ENCODE assay signal across 13 mouse cellular contexts in the genomic region with DNA sequence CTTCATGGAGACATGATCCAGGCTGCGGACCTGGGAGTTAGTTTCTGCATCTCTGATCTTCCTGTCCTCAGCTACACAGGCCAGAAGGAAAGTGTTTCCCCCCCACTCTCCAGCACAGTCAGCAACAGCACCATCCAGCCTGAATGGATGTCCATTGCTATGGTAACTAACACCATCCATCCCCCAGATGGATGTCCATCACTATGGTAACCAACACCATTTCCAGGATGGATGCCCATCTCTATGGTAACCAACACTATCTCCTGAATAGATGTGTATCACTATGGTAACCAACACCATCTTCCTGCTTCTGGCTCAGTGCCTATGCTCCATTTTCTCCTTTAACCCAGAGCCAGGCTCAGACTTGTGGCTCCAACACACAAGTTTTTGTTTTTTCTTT.
DNase-seq lines count a peak whose midpoint lies in the region; ATAC-seq and TF ChIP-seq lines count a peak whose summit lies in the region.
"Had no signal": no experiment of that assay in that cellular context is flagged by ENCODE, and none has a peak within 500 bp of the region (broad histone marks: within the 10 kb centered on the region; RNA-seq: fewer than 3 reads in every experiment).

No protein-coding gene starts in this region.

- no peaks in the 10 kb centered on the region for H3K27me3 ChIP-seq in neural tube, embryonic 11.5 days (ENCODE audit: control insufficient read depth, insufficient read depth, low read length)
- no peaks in the 10 kb centered on the region for H3K27me3 ChIP-seq in forebrain, embryonic 16.5 days (replicated peaks; ENCODE audit: control insufficient read depth, insufficient read depth, low read length)
- no peaks in the 10 kb centered on the region for H3K27me3 ChIP-seq in heart, adult 2 months (ENCODE audit: control insufficient read depth, insufficient read depth, low read length)

- 94% methylated on average over 1 of the region's 1 CpGs for WGBS in neural tube, embryonic 11.5 days
- WGBS in forebrain, embryonic 16.5 days, result 83% methylated on average over 1 of the region's 1 CpGs
- WGBS in heart, adult 2 months, result 83% methylated on average over 1 of the region's 1 CpGs

- H3K79me2 ChIP-seq in heart, adult 2 months (replicated peaks; ENCODE audit: control insufficient read depth, insufficient read depth, low read length), result no peaks in the 10 kb centered on the region

- no peak overlapping the region for H3K27ac ChIP-seq in neural tube, embryonic 11.5 days (ENCODE audit: low read depth, low read length)
- no peak overlapping the region for H3K27ac ChIP-seq in forebrain, embryonic 16.5 days (ENCODE audit: low read length)
- H3K27ac ChIP-seq in heart, adult 2 months, result no peak overlapping the region

- no peak overlapping the region for H3K4me2 ChIP-seq in neural tube, embryonic 11.5 days (ENCODE audit: low read depth)
- H3K4me2 ChIP-seq in forebrain, embryonic 16.5 days (ENCODE audit: low read length), result no peak overlapping the region
- H3K4me2 ChIP-seq: lung, embryonic 14.5 days had no signal

- H3K36me3 ChIP-seq in neural tube, embryonic 11.5 days (ENCODE audit: control insufficient read depth, insufficient read depth, low read length), result no peaks in the 10 kb centered on the region
- H3K36me3 ChIP-seq in forebrain, embryonic 16.5 days (ENCODE audit: control insufficient read depth, insufficient read depth), result no peaks in the 10 kb centered on the region
- no peaks in the 10 kb centered on the region for H3K36me3 ChIP-seq in heart, adult 2 months (ENCODE audit: control insufficient read depth, insufficient read depth, low read length)

- DNase-seq in neural tube, embryonic 11.5 days (ENCODE audit: low spot score), result peak; percentile 35
- no peak for DNase-seq in neural tube, embryonic 10.5 days (ENCODE audit: extremely low spot score, low spot score)
- DNase-seq in layer of hippocampus, postnatal 10 days (ENCODE audit: low spot score in 2 of 2), result peak; percentile 40 to 44
- DNase-seq in retina, embryonic 14.5 days (ENCODE audit: low spot score), result peak; percentile 52
- no peak for DNase-seq in heart, adult 2 months
- DNase-seq in spleen, postnatal 4 days (ENCODE audit: low spot score in 2 of 2), result no peak
- no peak for DNase-seq in kidney, adult 18-20 months
- DNase-seq: heart, adult 18-20 months; lung, embryonic 14.5 days; thymus, postnatal 4 days had no signal

- TF ChIP-seq CTCF in heart, adult 2 months (IDR thresholded peaks at IDR 0.05), result no peak

- ATAC-seq in neural tube, embryonic 11.5 days (ENCODE audit: insufficient read depth, low FRiP score, low TSS enrichment), result peak; percentile 91
- peak; percentile 75 for ATAC-seq in forebrain, embryonic 16.5 days
- ATAC-seq: inflammation-experienced regulatory T-cells, adult 6 months had no signal

- no peak for TF ChIP-seq EP300 in heart, adult 2 months (IDR thresholded peaks at IDR 0.05; ENCODE audit: insufficient read depth, low read depth, low read length)

- intact Hi-C loops in heart, adult 2 months (cut with DNase I), result no loop called here

- no peak for TF ChIP-seq POLR2A in heart, adult 2 months (IDR thresholded peaks at IDR 0.05; ENCODE audit: insufficient read depth, low read depth, low read length)

- no peak overlapping the region for H3K4me3 ChIP-seq in neural tube, embryonic 11.5 days (ENCODE audit: low read depth, low read length)
- H3K4me3 ChIP-seq in forebrain, embryonic 16.5 days (replicated peaks; ENCODE audit: low read length), result no peak overlapping the region
- no peak overlapping the region for H3K4me3 ChIP-seq in heart, adult 2 months
- H3K4me3 ChIP-seq: myocyte had no signal

- H3K9ac ChIP-seq in neural tube, embryonic 11.5 days (ENCODE audit: low read length), result no peak overlapping the region
- no peak overlapping the region for H3K9ac ChIP-seq in forebrain, embryonic 16.5 days (replicated peaks; ENCODE audit: low read depth, low read length)
- H3K9ac ChIP-seq in heart, adult 2 months (ENCODE audit: low read depth, low read length), result no peak overlapping the region
- H3K9ac ChIP-seq: lung, embryonic 14.5 days had no signal

- H3K4me1 ChIP-seq in neural tube, embryonic 11.5 days (ENCODE audit: control insufficient read depth, insufficient read depth, low read length), result no peaks in the 10 kb centered on the region
- no peaks in the 10 kb centered on the region for H3K4me1 ChIP-seq in forebrain, embryonic 16.5 days (replicated peaks; ENCODE audit: control insufficient read depth, insufficient read depth, low read length)
- H3K4me1 ChIP-seq in heart, adult 2 months (ENCODE audit: control insufficient read depth, insufficient read depth, low read length), result peaks cover 2% of the 10 kb centered on the region

- H3K9me3 ChIP-seq in neural tube, embryonic 11.5 days (ENCODE audit: control insufficient read depth, low read length), result no peaks in the 10 kb centered on the region
- no peaks in the 10 kb centered on the region for H3K9me3 ChIP-seq in forebrain, embryonic 16.5 days (ENCODE audit: control insufficient read depth, low read length)

Comparison
In these comparisons a context has a peak if more than half of its experiments do, and no peak if none do; other contexts are left out.
1. DNase-seq: peak in neural tube, embryonic 11.5 days (single experiment), layer of hippocampus, postnatal 10 days (2 of 2) and retina, embryonic 14.5 days (single experiment); none in neural tube, embryonic 10.5 days (single experiment), heart, adult 2 months (0 of 2), spleen, postnatal 4 days (0 of 2) and kidney, adult 18-20 months (single experiment).